Mouse (Mus musculus) embryonic facial prominence, embryonic 15.5 days (tissue): ENCODE results near the gene Nos3. TPM values are rescaled to one million over a fixed set of nuclear protein-coding genes. Genes with fewer than 3 reads are reported as not detected.

Experiments
- ATAC-seq: fragments of 200-750 bp; cut with Nextera tagmentation; 2 replicates; pipeline ENCODE4 v1.8.0; 2017; ENCODE audit warnings: low read depth, moderate TSS enrichment; ENCODE audit not compliant: insufficient number of reproducible peaks, low FRiP score, low TSS enrichment
- H3K27ac ChIP-seq: fragments of 300-500 bp; sonication (generic); replicated peaks from 2 replicates; pipeline ENCODE4 v1.5.1; 2015; ENCODE audit warnings: mild to moderate bottlenecking, inconsistent platforms
- H3K27me3 ChIP-seq: fragments of 300-500 bp; sonication (generic); 2 replicates; pipeline ENCODE4 v1.6.1; 2015; ENCODE audit warnings: inconsistent platforms
- H3K36me3 ChIP-seq: fragments of 300-500 bp; sonication (generic); 2 replicates; pipeline ENCODE4 v1.6.1; 2015; ENCODE audit warnings: mild to moderate bottlenecking, inconsistent platforms
- H3K4me1 ChIP-seq: fragments of 300-500 bp; sonication (generic); 2 replicates; pipeline ENCODE4 v1.6.1; 2015; ENCODE audit warnings: inconsistent platforms
- H3K4me2 ChIP-seq: fragments of 300-500 bp; sonication (generic); replicated peaks from 2 replicates; pipeline ENCODE4 v1.6.1; 2015; ENCODE audit warnings: mild to moderate bottlenecking, inconsistent platforms
- H3K4me3 ChIP-seq: fragments of 300-500 bp; sonication (generic); replicated peaks from 2 replicates; pipeline ENCODE4 v1.5.1; 2015; ENCODE audit warnings: mild to moderate bottlenecking, inconsistent platforms
- H3K9ac ChIP-seq: fragments of 300-500 bp; sonication (generic); 2 replicates; pipeline ENCODE4 v1.6.1; 2015; ENCODE audit warnings: inconsistent platforms
- H3K9me3 ChIP-seq: fragments of 300-500 bp; sonication (generic); replicated peaks from 2 replicates; pipeline ENCODE4 v1.6.1; 2016; ENCODE audit warnings: inconsistent platforms
- WGBS: fragments of 180-500 bp; shearing (Covaris S2); methylation state at CpG from one replicate; pipeline ENCODE4 v1.1.7; 2015; 5-methylcytosine and 5-hydroxymethylcytosine counted together
- polyA plus RNA-seq: library from polyadenylated mRNA; unstranded; fragments of >200 nt; fragmentation: Nextera tagmentation; extraction: Ambion mirVana; gene quantifications from 2 replicates; pipeline ENCODE4 v1.2.1, GENCODE M21; 2015

Gene Nos3
- polyA plus RNA-seq, 1 experiment from 2014 or later = 6.5 TPM

- H3K27ac ChIP-seq = no peak overlapping the region
- H3K4me3 ChIP-seq = no peak overlapping the region
- peaks cover 7% of the 10 kb centered on the region for H3K27me3 ChIP-seq
- H3K4me2 ChIP-seq = no peak overlapping the region
- H3K36me3 ChIP-seq = no peaks in the 10 kb centered on the region
- no peak overlapping the region for H3K9ac ChIP-seq
- H3K9me3 ChIP-seq = no peaks in the 10 kb centered on the region
- no peak for ATAC-seq
- 80% methylated on average over 2 of the region's 2 CpGs for WGBS
- peaks cover 11% of the 10 kb centered on the region for H3K4me1 ChIP-seq
Observed at GRCm38 (mm10) chr5:24378700-24379099, 14.1 kb downstream of the Nos3 start.

- WGBS = 57% methylated on average over 4 of the region's 4 CpGs
- H3K9ac ChIP-seq = no peak overlapping the region
- H3K4me1 ChIP-seq = peaks cover 13% of the 10 kb centered on the region
- H3K9me3 ChIP-seq = no peaks in the 10 kb centered on the region
- no peak overlapping the region for H3K4me3 ChIP-seq
- H3K27me3 ChIP-seq = peaks cover 7% of the 10 kb centered on the region
- no peak for ATAC-seq
- no peak overlapping the region for H3K27ac ChIP-seq
- H3K4me2 ChIP-seq = no peak overlapping the region
- H3K36me3 ChIP-seq = no peaks in the 10 kb centered on the region
Observed at GRCm38 (mm10) chr5:24379501-24379900, 14.9 kb downstream of the Nos3 start.

- no peaks in the 10 kb centered on the region for H3K9me3 ChIP-seq
- ATAC-seq = no peak
Observed at GRCm38 (mm10) chr5:24380499-24380898, 15.9 kb downstream of the Nos3 start.

GRCm38 (mm10) chr5:24381486-24381885 lies 16.9 kb downstream of the Nos3 start:
- H3K4me1 ChIP-seq = peaks cover 14% of the 10 kb centered on the region
- H3K27me3 ChIP-seq = peaks cover 21% of the 10 kb centered on the region
- H3K4me3 ChIP-seq = no peak overlapping the region
- ATAC-seq = no peak
- H3K4me2 ChIP-seq = no peak overlapping the region
- no peak overlapping the region for H3K9ac ChIP-seq
- H3K27ac ChIP-seq = no peak overlapping the region
- H3K9me3 ChIP-seq = no peaks in the 10 kb centered on the region
- H3K36me3 ChIP-seq = no peaks in the 10 kb centered on the region
- WGBS = 68% methylated on average over 6 of the region's 6 CpGs

More at GRCm38 (mm10) chr5:24380499-24380898, 15.9 kb downstream of the Nos3 start:
- Histone ChIP-seq H3K36me3 (no peaks in the 10 kb centered on the region), H3K4me3 (no peak overlapping the region), H3K27me3 (peaks cover 12% of the 10 kb centered on the region), H3K9ac (no peak overlapping the region), H3K4me2 (no peak overlapping the region), H3K27ac (no peak overlapping the region), H3K4me1 (peaks cover 14% of the 10 kb centered on the region)
- WGBS = 90% methylated on average over 4 of the region's 4 CpGs

- ATAC-seq = no peak
- WGBS = 40% methylated on average over 2 of the region's 2 CpGs
Observed at GRCm38 (mm10) chr5:24381988-24382387, 17.4 kb downstream of the Nos3 start.

GRCm38 (mm10) chr5:24383026-24383859 lies 18.6 kb downstream of the Nos3 start:
- peak; percentile 82 for ATAC-seq
- Histone ChIP-seq H3K4me3 (peak overlapping the region; percentile 51), H3K27ac (no peak overlapping the region), H3K9ac (peak overlapping the region; percentile 26), H3K9me3 (no peaks in the 10 kb centered on the region), H3K4me1 (peaks cover 28% of the 10 kb centered on the region), H3K4me2 (peak overlapping the region; percentile 70), H3K27me3 (peaks cover 33% of the 10 kb centered on the region), H3K36me3 (no peaks in the 10 kb centered on the region)
- 1% methylated on average over 34 of the region's 34 CpGs for WGBS

More at GRCm38 (mm10) chr5:24381988-24382387, 17.4 kb downstream of the Nos3 start:
- Histone ChIP-seq H3K4me3 (no peak overlapping the region), H3K9ac (no peak overlapping the region), H3K36me3 (no peaks in the 10 kb centered on the region), H3K4me1 (peaks cover 15% of the 10 kb centered on the region), H3K4me2 (no peak overlapping the region), H3K27ac (no peak overlapping the region), H3K27me3 (peaks cover 26% of the 10 kb centered on the region), H3K9me3 (no peaks in the 10 kb centered on the region)

GRCm38 (mm10) chr5:24384407-24384806 lies 19.8 kb downstream of the Nos3 start:
- Histone ChIP-seq H3K27ac (no peak overlapping the region), H3K4me2 (no peak overlapping the region), H3K27me3 (peaks cover 42% of the 10 kb centered on the region), H3K9me3 (no peaks in the 10 kb centered on the region), H3K36me3 (no peaks in the 10 kb centered on the region), H3K4me3 (no peak overlapping the region), H3K9ac (no peak overlapping the region), H3K4me1 (peaks cover 30% of the 10 kb centered on the region)
- no peak for ATAC-seq
- WGBS = 52% methylated on average over 6 of the region's 6 CpGs

GRCm38 (mm10) chr5:24385374-24385773 lies 20.8 kb downstream of the Nos3 start:
- Histone ChIP-seq H3K27me3 (peaks cover 45% of the 10 kb centered on the region), H3K9ac (no peak overlapping the region), H3K4me2 (no peak overlapping the region), H3K4me1 (peaks cover 30% of the 10 kb centered on the region), H3K4me3 (no peak overlapping the region), H3K9me3 (no peaks in the 10 kb centered on the region), H3K27ac (no peak overlapping the region), H3K36me3 (no peaks in the 10 kb centered on the region)
- ATAC-seq = no peak
- WGBS = 90% methylated on average over 5 of the region's 5 CpGs

GRCm38 (mm10) chr5:24385887-24386550 lies 21.4 kb downstream of the Nos3 start:
- ATAC-seq = no peak
- no peak overlapping the region for H3K4me2 ChIP-seq
- H3K9me3 ChIP-seq = no peaks in the 10 kb centered on the region
- H3K27ac ChIP-seq = no peak overlapping the region
- H3K9ac ChIP-seq = no peak overlapping the region
- peaks cover 30% of the 10 kb centered on the region for H3K4me1 ChIP-seq
- peaks cover 45% of the 10 kb centered on the region for H3K27me3 ChIP-seq
- H3K4me3 ChIP-seq = no peak overlapping the region
- no peaks in the 10 kb centered on the region for H3K36me3 ChIP-seq
- 82% methylated on average over 10 of the region's 10 CpGs for WGBS

GRCm38 (mm10) chr5:24387264-24388241 lies 22.9 kb downstream of the Nos3 start:
- WGBS = under 1% methylated on average over 73 of the region's 73 CpGs
- peak overlapping the region; percentile 94 for H3K4me2 ChIP-seq
- ATAC-seq = peak; percentile 19; the same call in 1 of the 2 replicates
- no peaks in the 10 kb centered on the region for H3K9me3 ChIP-seq
- H3K4me1 ChIP-seq = peaks cover 30% of the 10 kb centered on the region
- H3K4me3 ChIP-seq = peak overlapping the region; percentile 47
- no peak overlapping the region for H3K27ac ChIP-seq
- peak overlapping the region; percentile 24 for H3K9ac ChIP-seq
- no peaks in the 10 kb centered on the region for H3K36me3 ChIP-seq
- H3K27me3 ChIP-seq = peaks cover 45% of the 10 kb centered on the region
